Mouse (Mus musculus) small intestine, adult 2 months (tissue): Measurements from ENCODE around the gene Eif2s1.

Source experiments
- CTCF ChIP-seq: fragments of 200-500 bp; IDR thresholded peaks from 2 replicates; pipeline ENCODE4 v1.5.1; 2012; ENCODE audit warnings: low read depth, mild to moderate bottlenecking, control low read depth, inconsistent platforms, low read length, moderate library complexity, mixed read lengths; ENCODE audit not compliant: insufficient replicate concordance, insufficient read length; ENCODE audit errors: extremely low read depth
- POLR2A ChIP-seq: fragments of 200-500 bp; IDR thresholded peaks from 2 replicates; pipeline ENCODE4 v1.6.1; 2012; ENCODE audit warnings: low read depth, mild to moderate bottlenecking, control low read depth, inconsistent platforms, low read length, moderate library complexity

- TF ChIP-seq CTCF (no peak), POLR2A (no peak)
Measured at GRCm38 (mm10) chr12:78897861-78898260, 36.2 kb downstream of the Eif2s1 start.
